Mouse (Mus musculus) adrenal gland, postnatal 4 days (tissue): ENCODE results near the gene Zzef1. TPM values are rescaled to one million over a fixed set of nuclear protein-coding genes. Genes with fewer than 3 reads are reported as not detected.
"Not testable (repeated sequence)": the region's sequence is repeated elsewhere in the genome, so short reads cannot be mapped to it uniquely, and the experiment has no call there.

Experiments used
- DNase-seq, 2 experiments: peaks; one replicate each; pipeline ENCODE4 v3.0.0; 2021 to 2022; ENCODE audit warnings: low spot score in 2 of 2, mixed read lengths in 2 of 2
- long read RNA-seq, 2 experiments: library from polyadenylated mRNA; stranded (forward); transcript quantifications; one replicate each; pipeline ENCODE4 v2.0.0; 2021
- total RNA-seq, 2 experiments: library from RNA; stranded (reverse); gene quantifications; 2 replicates each; pipeline ENCODE4 v1.2.3; 2021

Gene Zzef1
- total RNA-seq: 10 to 100 TPM; 38.6 to 41.7 TPM
- long read RNA-seq, experiment 1, partial matches to known transcripts: 1 of 1 reads
- long read RNA-seq, experiment 1, other reads (novel, unspliced or antisense): 0 of 1 reads
- long read RNA-seq, experiment 2, partial matches to known transcripts: 5 of 6 reads
- long read RNA-seq, experiment 2, other reads (novel, unspliced or antisense): 1 of 6 reads

DNA sequence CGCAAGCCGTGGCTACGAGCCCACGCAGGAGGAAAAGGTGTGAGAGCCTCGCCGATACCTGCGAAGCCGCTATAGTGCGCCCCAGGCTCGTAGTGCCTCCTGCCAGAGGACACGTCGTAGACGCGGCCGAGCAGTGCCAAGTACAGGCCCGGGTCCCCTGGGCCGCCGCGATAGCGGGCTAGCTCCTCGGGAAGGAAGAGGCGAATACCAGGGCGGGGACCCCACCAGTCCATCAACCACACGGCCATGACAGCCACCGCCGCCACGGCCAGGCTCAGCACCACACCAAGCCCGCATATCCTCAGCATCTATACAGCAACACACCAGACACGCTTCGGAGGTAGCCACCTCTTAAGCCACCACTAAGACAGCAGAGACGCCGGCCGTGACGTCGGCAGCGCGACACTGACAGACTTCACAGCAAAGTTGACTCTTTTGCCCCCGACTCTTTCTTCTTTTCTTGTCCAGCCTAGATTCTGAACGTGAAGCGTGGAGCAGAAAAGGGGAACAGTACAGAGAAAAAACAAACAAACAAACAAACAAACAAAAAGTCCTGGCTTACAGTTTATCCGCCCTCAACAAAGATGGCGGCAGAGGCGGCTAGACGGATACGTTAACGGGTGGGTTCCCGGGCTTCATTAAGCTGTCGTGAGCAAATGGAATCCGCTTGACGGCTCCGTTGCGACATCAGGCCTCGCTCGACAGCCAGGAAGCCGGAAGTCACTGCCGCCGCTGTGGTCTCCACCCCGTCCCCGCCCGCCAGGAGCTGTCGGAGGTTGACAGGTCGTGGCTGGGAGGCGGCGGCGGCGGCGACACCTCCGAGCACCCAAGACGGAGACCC, at the start of gene Zzef1, which contains the start of gene Cyb5d2:
Gene Zzef1 (plus strand): TSS at position 772 of the 841 bp plus-strand sequence.
Gene Cyb5d2 (minus strand): TSS at position 688 of the 841 bp plus-strand sequence.
- DNase-seq: peak; percentile 72 to 87

DNA sequence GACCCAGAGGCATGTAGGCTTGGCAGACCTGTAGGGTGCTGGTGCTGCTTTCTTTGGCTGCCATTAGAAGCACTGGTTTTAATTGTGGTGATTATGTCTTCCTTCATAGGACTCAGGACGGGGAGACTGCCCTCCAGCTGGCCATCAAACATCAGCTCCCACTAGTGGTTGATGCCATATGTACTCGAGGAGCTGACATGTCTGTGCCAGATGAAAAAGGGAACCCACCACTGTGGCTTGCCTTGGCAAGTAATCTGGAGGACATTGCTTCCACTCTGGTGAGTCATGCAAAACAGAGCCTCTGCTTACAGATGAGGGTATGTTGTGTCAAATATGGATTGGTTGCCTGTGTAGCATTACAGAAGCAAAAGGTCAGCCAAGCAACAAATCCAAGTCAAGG, 44.1 kb upstream of the Zzef1 start:
- DNase-seq: no peak

DNA sequence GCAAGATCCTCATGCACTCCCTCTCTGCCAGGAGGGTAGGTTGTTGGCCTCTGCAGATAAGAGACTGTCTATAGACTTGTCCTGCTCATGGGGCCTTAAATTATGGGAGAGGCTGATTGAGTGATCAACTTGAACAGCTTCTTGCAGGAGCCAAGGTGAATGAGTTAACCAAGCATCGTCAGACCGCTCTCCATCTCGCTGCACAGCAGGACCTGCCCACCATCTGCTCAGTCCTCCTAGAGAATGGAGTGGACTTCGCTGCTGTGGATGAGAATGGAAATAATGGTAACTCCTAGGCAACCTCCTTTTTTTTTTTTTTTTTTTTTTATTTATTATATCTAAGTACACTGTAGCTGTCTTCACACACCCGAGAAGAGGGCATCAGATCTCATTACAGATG, 37.7 kb upstream of the Zzef1 start:
- no peak for DNase-seq

DNA sequence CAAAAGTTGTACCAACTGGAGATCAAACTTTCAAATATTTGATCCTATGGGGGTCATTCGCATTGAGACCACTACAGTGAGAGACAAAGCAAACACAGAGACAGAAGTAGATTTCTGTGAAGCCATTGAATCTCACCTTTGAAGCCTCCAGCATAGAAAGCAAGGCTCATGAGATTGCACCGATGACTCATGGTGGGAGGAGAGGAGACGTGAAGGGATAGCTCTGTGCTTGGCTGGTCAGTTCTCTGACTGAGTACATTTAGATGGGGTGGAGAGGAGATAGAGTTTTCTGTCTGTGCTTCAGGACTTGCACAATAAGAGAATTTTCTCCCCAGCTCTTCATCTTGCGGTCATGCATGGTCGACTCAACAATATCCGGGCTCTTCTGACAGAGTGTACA, 36.4 kb upstream of the Zzef1 start:
- no peak for DNase-seq

DNA sequence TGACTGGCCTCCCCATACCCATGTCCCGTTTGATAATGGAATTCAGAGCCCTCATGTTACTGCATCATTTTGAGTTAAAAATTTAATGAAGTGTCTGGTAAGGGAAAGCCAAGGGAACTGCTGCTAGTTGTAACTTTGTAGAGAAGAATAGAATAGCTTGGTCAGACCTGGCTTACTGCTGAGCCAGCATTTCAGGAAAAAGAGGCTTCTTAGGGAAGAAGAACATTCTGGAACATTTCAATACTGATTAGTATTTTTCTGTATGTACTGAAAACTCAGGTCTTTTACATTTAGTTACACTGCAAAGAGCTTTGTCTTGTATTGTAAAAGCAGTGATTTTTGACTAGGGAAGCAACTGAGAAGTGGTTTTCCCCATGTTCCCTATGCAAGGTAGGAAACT, 35.2 kb upstream of the Zzef1 start:
- DNase-seq: no peak

DNA sequence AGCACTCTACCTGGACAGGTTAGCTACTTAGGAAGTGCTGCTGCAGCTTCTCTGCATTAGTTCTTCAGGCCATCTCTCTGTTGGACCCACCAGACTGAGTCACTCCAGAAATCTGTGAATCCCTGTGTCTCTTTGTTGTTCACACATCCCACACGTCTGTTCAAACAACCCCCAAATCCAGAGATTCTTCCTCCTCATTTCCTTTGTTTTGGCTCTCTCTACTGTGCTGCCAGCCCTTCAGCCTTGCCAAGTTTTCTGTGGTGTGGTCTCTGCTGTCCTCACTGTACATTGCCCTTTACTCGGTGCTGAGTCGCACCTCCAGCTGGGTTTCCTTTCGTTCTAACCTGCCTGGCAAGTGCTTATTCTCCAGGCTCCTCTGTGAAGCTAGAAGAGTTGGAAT, 31.8 kb upstream of the Zzef1 start:
- DNase-seq: no peak

DNA sequence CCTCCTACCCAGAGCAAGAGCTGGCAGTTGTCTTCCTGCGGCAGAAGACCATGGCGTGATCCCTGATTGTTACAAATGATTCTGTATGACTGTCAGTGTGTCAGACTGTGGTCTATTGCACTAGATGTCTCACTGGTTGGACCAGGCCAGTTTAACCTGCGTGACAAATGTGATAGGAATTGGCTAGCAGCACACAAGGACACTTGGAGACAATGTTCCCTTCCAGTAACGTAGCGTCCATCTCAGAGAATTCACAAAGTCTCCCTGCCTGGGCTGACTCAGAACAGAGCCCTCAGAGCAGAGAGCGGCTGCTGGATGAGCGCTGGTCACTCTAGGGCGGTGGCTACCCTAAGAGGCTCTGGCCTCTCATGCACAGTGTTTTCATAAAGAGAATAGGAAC, 28.3 kb upstream of the Zzef1 start:
- no peak for DNase-seq

DNA sequence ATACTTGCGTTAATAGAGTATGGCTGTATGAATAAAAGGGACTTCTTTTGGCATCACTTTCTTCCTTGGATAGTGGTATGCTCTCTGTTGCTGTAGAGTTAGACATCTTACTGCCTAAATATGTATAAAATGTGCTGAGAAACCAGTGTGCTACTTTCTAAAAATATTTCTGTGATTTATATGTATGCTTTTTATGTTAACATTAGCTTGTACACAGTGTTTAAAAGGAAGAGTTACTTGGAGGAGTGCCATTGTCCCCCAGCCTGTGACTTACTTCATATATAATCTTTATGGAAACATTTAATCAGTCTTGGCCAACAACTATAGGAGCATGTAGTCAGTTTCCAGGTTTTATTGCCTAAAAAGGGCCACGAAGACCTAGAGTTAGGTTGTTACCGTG, 27.0 kb upstream of the Zzef1 start:
- no peak for DNase-seq

DNA sequence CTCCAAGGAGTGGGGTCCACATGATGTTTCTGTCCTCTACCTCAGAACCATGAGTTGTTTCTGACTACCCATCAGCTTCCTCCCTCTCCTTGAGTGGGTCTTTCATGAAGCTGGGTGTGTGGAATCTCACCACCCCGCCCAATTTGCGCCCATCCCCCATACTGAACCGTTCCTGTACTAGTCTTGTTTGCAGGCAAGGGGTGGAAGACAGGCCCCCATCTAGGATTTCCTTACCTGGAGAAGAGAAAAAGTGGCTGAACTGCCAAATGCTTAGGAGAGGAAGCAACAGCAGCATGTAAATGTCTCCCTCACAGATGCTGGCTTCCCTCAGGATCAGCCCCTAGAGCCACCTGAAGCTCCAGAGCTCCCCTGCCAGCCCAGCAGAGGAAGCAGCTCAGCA, 25.7 kb upstream of the Zzef1 start:
- DNase-seq: no peak

DNA sequence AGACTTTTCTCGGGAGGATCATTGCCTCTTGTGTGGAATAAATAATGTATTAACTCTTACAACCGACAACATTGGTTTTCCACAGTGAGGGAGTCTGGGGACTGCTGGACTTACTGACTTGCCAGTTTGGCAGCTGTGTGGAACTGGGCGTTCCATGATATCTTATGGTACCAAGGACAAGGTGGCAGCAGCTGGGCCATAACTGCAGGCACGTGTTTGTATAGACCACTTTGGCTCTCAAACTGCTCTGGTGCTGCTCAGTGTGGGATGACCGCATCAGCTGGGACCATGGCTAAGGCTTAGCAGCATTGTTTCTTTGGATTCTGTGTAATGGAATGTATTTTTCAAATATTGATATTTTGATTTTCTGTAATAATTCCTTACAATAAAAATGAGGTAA, 25.2 kb upstream of the Zzef1 start:
- no peak for DNase-seq

DNA sequence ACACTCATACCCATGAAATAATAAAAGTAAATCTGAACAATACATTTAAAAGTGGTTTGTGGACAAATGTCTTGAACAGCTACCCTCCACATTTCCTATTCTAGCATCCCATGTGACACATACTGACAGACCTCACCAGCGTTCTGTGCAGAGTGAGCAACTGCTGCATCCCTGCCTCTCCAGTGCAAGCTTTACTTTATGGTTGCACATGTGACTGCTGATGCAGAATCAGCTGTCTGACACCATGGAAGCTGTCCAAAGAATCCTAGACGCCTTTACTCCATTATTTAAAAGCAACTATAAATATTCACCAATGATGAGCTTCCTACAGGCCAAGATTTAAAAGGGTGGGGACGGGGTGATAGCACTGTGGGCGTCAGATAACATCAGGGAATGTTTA, 24.6 kb upstream of the Zzef1 start:
- DNase-seq: no peak

DNA sequence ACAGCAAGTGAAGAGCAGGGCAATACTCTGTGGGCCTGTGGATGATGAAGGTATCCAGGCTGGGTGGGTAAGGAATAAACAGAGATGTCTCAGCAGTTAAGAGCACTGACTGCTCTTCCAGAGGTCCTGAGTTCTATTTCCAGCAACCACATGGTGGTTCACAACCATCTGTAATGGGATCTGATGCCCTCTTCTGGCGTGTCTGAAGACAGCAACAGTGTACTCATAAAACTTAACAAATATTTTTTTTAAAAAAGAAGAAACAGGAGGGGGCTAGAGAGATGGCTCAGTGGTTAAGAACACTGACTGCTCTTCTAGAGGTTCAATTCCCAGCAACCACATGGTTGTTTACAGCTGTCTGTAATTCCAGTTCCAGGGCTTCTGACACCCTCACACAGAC, 23.4 kb upstream of the Zzef1 start:
- not testable (repeated sequence) for DNase-seq

DNA sequence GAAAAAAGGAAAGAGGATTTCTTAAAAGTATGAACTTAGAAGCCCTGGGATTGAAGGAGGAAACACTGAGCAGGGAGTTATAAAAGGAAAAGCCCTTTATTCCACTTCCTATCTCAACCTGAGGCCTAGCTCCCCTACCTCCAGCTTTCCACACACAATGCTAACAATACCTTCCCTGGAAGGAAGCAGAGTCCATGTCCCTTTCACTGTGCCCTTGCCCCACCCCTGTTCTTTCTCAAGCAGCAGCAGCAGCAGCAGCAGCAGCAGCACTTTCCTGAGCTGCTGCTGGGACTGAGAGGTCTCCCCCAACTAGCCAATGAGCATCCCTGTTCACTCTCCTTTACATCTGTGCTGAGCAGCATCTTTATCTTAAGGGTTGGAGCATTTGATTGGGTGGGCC, 17.1 kb upstream of the Zzef1 start:
- no peak for DNase-seq

DNA sequence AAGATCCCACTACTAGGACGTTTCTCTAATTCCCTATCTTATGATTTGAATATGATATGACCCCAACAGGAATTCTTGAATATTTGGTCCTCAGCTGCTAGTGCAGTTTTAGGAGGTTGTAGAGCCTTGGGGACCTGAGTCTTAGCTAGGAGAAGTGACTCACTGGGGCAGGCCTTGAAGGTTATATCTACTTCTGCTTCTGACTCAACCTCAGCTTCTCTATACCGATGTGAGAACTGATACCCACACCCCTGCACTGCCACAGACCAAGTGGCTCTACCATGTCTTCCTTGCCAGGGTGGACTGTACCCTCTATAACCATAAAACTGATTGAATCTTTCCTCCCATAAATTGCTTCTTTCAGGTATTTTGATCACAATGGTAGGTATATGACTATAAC, 13.9 kb upstream of the Zzef1 start:
- DNase-seq: no peak

DNA sequence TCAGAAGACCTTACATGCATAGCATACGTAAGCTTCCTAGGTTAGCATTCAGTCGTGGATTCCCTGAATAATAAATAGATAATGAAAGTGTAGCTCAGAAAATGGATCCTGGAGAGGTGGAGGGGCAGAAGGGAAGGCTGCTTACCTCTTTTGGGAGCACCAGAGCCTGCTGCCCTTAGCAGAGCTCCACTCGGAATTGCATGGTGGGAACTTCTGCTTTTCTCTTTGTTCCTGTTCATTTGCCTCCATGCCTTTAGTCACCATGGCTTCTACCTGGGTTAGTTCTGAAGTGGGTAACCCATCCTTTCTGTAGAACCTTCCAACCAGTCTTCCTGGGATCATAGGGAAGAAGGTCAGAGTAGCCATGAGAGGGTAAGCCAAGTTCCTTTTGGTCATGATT, 13.5 kb upstream of the Zzef1 start:
- no peak for DNase-seq

DNA sequence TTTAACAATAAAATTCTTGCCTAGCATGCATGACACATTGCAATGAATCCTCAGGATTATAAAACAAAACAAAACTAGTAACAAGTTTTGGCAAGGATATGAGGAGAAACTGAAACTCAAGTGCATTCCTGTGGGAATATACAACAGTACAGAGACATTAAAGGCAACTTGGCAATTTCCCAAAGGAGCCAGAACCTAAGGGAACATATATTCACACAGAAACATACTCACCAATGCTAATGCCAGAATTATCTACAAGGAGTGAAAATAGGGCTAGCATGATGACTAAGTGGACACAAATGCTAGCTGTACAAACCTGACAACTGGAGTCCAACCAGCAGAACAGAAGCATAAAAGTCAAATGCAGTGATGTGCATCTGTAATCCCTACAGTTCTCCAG, 4.0 kb upstream of the Zzef1 start:
- no peak for DNase-seq

DNA sequence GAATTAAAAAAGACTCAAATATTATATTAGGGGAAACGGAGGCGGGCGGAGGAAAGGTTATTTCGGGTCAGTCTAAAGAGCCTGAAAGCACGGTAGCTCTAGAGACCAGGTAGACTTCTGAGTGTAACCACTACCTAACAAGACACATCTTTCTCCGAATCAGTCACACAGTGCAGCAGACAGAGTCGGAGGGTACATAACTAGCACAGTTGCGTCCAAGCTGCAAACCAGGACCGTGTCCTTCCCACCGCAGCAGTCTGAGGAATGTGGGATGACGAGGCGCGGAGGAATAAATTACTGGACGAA, 924 bp upstream of the Zzef1 start:
- no peak for DNase-seq

DNA sequence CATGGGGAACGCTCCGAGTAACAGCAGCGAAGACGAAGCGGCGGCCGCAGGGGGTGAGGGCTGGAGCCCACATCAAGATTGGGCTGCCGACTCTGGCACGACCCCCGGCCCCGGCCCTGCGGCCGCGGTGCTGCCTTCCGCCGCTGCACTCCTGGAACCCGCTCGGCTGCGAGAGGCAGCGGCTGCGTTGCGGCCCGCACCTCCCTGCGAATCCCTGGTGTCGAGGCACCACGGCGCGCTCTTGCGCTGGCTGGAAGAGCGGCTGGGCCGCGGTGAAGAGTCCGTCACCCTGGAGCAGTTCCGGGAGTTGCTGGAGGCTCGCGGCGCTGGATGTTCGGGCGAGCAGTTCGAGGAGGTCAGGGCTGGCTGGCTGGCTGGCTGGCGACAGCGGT, 266 bp downstream of the Zzef1 start:
- no peak for DNase-seq

DNA sequence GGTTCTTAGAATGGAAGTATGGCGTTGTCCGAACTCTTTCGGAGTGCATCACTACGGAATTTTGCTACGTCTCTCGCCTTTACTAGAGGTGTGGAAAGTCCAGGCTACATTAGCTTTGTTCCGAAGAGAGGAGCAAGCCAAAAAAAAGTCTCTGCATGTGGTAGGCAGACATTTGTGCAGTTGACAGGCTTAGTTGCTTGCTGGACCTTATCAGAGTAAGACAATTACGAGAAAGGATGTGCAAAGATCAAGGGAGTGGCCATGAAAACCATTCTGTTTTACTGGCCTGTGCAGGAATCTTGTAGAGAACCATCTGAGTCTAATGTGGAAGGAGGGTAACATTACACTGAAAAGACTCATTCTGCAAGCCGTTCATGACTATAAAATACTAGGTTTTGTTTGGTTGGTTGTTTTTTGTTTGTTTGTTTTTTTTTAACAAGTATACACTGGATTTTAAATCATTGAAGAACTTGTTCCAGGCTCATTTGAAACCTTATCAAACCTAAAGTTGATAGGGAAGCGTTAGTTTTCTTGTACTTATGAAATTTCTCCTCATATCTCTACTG, 830 bp downstream of the Zzef1 start:
- DNase-seq: no peak

DNA sequence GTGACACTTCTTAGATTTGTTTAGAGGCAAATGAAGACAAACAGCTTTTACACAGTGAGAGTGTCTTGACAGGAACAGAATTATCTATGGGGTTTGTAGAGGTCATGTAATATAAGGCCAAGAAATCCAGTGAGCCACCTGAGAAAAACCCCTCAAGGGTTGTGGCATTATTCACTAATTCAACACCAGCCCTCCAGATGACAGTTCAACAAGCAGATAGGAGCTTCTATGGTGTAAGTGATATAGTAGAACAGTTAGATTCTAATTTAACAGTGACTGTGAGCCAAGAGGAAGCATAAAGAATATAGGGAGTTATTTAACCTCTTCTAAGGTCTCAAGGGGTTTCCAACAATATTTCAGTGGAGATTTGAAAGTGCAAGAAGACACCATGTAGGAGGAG, 2.1 kb downstream of the Zzef1 start:
- DNase-seq: no peak

DNA sequence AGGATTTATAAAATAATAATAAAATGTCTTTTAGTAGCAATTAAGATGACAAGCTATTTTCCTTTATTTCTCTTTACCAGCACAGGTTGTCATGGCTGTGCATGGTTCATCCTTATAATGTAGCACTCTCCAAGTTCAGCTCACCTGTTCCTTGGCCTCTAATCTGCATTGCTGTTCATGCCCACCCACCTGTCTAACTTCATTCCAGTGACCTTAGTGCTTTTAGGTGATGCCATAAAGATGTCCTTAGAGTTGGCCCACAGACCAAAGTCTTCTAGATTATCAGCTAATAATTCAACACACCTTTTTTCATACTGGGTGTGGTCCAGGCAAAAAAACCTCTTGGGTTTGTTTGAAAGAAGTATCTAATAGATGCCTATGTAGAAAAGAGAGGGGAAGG, 5.2 kb downstream of the Zzef1 start:
- no peak for DNase-seq

DNA sequence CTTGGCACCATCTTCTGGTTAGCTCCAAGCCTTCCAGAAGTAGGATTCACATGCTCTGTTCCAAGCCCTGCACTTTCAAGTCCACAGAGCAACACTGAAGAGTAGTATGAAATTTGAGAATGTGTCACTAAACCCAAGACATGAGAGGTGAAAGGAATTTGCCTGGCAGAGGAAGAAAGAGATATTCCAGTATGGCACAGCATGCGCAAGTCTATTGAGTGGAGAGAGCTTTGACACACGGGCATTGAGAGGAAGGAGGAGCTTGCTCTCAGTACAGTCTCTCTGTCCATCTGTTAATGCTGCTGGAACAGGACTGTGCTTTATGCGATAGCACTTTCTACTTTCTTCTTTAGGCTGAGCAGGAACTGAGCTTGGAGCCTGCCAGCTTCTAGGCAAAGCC, 7.0 kb downstream of the Zzef1 start:
- no peak for DNase-seq

DNA sequence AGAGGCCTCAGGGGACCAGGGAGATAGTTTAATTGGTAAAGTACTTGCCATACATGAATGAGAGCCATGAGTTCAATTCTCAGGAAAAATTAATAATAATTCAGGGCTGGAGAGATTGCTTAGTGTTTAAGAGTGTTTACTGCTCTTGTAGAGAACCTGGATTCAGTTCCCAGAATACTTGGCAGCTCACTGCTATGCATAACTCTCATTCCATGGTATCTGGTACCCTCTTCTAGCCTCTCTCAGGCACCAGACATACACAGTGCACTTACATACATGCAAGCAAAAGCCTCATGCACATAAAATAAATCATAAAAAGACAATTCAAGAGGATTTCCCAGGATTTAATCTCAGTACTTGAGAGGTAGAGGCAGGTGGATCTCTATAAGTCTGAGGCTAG, 8.6 kb downstream of the Zzef1 start:
- no peak for DNase-seq
